Mouse (Mus musculus) right cerebral cortex, postnatal 25 days (tissue): ENCODE measurements around the gene Kcnq1.
A peak's percentile ranks its signal among the peaks of the same experiment; 100 is the strongest.

Experiments
- DNase-seq: peaks from one replicate; pipeline ENCODE4 v3.0.0; 2022

The Kcnq1 gene

DNA sequence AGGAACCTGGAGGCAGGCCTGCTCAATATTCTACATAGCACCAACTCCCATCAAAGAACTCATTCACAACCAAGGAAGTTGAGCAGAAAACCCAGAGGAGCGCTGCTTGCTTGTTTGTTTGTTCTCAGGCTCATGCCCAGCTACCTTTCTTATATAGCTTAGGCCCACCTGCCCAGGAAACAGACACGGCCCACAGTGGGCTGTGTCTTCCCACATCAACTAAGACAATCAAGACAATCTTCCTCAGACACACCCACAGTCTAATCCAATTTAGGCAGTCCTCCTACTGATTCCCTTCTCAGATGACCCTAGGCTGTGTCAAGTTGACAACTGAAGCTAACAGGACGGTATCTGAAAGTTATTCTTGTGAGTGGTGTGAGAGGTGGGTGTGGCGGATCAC, at the start of gene Kcnq1:
Gene Kcnq1 (plus strand): TSS at position 301 of the 400 bp plus-strand sequence.
- DNase-seq = no peak

DNA sequence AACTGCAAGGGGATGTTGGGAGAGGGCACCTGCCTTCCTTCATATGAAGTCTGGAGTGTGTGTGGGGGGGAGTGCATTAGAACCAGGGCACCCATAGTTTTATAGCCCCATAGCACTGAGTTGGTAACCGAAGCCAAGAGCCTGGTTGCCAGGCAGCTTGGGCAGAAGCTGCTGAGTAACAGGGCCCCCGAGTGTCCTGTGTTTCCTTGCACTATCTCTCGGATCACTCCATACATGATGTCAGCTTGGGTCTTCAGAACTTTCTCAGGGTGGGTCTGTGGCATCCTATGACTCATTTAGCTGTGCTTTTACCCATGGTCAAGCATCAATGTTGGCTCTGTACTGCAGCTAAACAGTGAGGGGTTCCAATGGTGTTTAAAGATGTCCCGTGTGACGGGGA, 49.1 kb upstream of the Kcnq1 start:
- DNase-seq = no peak

DNA sequence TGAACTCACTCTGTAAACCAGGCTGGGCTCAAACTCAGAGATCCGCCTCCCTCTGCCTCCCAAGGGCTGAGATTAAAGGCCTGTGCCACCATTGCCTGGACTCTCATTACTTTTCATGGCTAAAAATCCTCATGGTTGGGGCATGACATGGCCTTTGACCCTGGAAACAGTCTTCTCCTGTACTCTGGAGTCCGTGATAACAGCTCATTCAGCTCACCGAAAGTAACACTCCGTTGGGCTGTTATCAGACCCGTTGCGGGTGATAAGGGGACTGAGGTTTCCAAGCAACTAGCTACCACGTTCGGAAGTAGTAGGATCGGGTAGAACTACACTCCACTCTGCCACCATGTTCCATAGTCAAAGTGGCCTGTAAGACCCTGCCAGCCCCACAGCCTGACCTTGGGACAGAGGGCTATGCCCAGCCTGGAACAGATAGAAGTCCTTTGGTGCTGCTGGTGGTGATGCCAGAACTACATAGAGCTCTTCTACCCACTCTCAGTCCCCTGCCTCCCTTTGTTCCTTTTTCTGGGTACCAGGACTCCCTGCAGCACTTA, 48.4 kb upstream of the Kcnq1 start:
- no peak for DNase-seq

DNA sequence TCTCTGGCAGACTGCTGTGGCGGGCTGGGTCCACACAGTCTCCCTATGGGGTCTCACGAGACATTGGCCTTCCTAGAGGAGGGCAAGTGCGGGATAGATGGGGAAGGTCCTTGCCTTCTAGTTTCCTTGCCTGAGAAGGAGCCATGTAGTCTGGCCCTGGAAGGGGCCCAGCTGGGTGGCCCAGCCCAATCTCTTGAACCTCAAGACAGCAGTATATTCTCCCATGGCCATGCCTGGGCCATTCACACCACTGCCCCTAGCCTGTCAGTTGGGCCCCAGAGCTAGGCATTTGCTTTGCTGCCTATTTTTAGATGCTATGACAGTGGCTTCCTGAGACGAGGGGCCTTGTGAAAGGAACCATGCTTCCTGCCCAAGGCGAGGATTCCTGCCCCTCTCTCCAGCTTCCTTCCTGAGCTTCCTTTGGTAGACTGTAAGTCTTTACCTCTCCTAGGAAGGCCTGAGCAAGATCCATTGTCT, 47.9 kb upstream of the Kcnq1 start:
- DNase-seq = no peak

DNA sequence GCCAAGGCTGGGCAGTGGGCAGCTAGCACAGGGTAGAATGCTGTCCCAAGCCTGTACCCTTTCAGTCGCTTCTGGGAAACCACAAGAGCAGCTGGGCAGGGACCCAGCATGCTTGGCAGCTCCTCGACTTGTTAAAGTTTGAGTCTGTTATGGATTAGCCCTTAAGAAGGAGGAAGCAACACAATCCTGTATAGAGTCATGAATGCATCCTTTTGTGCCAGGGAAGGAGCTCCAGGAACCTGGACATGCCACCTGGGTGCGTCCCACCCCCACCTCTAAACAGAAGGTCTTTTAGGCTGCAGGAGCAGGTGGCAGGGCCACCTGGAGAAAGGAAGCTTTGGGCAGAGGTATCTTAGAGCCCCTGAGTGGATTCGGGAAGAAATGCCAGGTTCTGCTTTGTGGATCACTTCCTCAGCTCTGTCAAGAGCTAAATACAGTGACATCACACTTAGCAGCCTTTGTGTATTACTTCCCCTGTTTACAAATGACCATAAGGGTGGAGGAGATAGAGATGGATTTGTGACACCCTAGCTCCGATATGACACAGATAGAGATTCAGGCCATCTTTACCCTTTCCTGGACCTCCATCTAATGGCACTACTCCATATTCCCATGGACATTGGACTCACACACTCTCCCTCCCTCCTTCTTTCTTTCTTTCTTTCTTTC, 46.8 kb upstream of the Kcnq1 start:
- DNase-seq = no peak

DNA sequence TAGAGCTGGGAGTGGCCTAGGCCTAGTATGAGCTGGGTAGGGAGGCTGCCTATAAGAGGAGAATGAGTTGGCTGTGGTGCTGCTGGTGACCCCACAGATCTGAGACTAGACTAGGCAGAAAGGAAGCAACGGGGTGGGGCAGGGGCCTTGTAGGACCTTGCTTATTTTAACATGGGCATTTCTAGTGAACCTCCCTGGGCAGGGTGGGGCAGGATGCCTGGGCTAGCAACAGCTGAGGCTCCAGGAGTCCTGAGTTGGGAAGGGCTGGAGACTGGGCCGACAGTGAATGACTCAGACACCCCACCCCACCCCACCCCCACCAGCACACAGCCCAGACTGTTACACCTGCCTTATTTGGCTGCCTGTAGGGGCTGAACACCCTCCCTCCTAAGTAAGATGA, 43.5 kb upstream of the Kcnq1 start:
- no peak for DNase-seq

DNA sequence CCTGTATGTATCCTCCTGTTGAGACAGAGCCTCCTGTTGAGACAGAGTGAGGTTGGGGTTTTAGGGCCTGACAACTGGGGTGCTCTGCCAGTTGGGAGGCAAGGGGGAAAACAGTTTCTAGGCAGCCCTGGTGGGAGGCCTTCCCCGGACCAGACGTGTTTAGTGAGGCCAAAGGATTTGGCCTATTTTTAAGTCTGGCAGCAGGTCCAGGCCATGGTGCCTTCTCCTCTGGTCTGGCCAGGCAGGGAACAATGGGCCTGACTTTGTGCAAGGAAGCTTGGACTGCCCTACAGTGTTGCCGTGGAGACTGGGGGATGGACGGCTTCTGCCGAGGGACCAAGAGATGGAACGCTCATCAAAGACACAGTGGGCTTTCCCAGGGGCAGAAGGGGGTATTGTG, 41.9 kb upstream of the Kcnq1 start:
- DNase-seq = peak; percentile 30

DNA sequence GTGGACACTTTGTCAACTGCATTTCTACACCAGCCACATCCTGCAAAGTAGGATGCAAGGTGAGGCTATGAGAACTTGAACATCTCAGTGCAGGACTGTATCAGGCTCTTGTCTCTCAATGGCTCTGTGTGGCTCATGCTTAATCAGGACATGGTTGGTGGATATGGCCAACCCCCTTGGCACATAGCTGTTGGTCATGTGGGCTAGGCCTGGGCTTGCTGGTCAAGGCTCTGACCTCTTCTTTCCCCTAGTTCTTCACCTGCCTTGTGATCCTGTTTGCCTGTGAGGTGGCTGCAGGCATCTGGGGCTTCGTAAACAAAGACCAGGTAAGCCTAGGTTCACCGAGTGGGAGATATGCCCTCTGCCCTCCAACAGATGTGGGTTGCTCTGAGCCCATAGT, 40.5 kb upstream of the Kcnq1 start:
- DNase-seq = no peak

DNA sequence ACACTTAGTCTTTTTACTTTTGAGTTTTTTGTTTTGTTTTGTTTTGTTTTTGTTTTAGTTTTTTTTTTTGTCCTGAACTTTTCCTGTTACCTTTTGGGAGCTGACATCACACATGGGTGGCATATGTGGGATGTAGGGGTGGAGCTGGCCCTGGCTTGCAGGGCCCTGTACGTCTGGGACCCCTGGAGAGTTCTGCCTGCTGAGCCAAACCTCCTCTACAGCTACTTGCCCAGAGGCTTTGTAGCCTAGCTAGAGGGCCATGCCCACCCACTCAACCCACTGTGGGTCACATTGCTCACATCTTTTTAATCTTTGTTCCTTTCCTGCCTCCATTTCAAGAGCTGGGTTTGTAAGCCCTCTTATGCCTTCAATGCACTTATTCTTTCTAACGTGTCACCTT, 38.7 kb upstream of the Kcnq1 start:
- DNase-seq = no peak

DNA sequence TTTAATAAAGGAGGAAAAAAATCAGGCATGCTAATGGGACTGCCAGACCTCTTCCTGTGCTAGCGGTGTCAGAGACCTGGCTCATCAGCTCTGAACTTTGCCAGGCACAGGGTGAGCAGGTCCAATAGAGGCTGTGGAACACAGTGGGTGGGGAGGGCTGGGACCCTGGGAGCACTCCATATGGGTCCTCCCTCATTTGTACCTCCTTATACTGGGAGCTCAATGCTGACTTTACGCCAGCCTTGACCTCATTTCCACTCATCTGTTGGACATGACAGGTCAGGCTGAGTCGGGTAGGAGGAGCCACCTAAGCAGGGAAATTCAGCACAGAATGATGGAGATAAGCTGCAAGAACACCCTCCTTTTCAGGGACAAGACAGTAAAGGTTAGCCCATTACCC, 38.3 kb upstream of the Kcnq1 start:
- no peak for DNase-seq

DNA sequence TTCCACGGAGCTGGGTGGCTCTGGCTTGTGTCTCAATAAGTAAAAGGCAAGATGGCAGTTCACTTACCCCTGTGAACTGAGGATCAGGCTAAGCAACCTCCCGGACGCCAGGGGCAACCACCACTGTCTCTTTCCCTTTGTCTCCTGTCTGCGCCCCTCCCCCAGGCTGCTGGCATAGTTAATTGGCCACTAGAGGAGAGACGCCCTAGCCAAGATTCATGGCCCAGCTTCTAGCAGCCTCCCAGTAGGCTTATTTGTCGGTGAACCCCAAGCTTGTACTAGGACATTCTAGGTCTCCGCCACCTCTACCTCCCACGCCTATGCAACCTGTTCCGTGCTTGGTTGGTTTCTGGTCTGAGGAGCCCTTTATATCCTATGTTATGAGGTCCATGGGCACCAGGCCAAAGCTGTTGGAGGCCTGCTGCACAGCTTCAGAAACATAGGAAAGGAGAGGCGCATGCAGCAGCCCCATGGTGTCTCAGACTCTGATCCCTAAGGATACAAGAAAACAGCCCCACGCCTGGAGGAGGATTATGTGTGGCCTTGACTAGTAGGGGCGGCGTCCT, 37.8 kb upstream of the Kcnq1 start:
- no peak for DNase-seq

DNA sequence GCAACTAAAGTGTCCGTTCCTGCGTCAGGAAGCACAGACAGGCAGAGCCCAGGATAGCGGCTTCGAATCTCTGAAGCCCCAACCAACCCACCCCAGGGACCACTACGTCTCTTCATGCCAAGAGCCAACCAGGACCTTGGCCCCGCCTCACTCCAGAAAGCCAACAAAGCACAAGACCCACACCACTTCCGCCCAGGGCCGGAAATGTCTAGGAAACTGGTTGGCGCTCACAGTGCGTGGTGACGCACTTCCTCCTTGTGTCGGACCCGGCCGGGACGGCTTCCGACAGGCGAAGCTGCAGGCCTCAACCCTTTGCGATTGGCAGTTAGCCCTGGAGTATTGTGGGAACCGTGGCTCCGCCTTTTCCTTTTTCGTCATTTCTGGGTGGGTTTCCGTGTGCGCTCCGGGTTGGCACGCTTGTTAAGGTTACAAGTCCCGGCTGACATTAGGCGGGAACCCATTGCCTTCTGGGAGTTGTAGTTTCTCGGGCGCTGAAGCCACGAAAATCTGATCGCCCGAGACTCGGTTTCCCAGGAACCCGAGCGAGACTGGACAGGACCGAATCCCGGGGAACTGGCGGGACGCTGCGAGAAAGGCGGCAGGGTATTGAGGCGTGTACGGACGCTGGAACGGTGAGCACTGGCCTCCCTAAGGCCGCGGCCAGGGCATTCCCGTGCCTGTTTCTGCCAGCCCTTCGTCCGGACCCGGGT, 37.1 kb upstream of the Kcnq1 start, which contains the start of gene Tssc4:
Gene Tssc4 (plus strand): TSS at position 368 of the 710 bp plus-strand sequence.
- peak; percentile 98 for DNase-seq

DNA sequence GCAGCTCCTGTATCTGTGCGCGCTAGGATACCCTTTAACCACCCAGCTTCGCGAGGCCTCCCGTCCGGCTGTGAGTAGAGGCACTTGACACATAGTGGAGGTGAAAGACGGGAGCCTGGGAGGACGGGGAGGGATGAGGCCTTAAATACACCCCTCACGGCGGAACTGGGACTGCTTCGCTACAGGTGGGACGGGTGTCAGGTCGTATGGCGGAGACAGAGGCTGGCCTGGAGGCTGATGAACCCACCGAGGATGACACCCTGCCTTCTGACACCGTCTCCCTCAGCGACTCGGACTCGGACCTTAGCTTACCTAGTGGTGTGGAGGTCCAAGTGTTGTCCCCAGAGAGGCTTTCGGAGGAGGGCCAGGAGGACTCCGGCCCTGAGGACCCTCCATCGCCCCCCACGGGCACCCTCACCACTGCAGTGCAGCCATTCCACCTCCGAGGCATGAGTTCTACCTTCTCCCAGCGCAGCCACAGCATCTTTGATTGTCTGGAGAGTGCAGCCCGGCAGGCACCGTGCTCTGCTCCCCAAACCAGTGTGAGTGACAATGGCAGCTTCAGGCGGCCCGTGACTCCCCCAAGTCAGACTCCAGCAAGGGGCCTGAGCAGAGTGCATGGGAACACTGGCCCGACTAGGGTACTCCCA, 36.3 kb upstream of the Kcnq1 start:
- DNase-seq = no peak

DNA sequence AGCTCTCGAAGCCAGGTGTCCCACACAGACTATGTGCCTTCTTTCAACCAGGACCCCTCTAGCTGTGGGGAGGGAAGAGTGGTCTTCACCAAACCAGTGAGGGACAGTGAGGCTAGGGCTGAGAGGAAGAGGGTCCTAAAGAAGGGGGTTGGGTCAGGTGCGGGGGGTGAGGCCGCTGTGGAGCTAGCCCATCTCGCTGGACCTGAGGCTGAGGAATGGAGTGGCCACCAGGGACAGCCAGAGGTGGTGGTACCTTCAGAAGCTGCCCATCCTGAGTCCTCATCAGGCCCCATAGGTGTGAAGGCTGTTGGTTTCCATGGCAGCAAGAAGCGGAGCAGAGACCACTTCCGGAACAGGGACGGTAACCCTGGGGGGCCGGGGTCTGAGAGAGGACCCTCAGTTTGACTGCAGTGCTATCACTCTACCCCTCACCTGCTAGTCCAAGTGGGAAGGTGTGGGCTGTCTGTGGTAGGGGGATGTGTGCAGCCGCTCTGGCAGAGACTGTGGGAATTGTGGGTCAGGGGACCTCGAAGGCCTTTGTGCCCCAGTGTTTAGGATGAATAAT, 35.6 kb upstream of the Kcnq1 start:
- DNase-seq = no peak

DNA sequence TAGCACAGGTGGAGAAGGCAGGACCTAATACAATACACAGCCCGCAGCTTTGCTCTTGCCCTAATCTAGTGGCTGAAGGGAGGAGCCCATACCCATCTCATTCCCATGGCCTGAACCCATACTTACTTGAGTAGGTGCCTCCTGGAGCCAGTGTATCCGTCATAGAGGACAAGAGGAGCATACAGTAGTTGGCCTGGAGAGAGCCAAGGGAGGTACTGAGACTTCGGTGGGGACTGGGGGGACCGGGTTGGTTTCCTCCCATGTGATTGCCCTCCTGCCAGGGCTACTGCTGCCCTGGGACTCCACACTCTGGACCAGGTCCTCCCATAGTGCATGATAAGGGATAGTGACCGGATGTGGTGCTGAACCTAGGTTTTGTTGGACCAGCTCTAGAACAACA, 33.6 kb upstream of the Kcnq1 start:
- no peak for DNase-seq

DNA sequence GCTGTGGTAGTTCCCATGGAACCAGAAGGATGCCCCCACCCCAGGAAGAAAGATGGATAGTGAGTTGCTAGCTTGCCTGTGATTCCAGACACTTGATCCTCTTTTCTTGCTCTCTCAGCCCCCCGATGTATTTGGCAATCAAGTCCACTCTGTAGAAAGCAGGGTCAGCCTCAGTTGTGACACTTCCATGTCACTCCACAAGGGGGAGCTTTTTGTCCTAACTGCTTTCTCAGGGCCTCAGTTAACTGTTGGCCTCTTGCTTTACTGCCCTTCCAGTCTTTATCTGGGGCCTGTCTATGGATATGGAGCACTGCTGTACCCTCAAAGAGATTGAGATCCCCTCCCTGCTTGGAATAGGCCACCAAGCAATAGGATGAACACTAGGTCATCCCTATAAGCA, 33.1 kb upstream of the Kcnq1 start:
- no peak for DNase-seq

DNA sequence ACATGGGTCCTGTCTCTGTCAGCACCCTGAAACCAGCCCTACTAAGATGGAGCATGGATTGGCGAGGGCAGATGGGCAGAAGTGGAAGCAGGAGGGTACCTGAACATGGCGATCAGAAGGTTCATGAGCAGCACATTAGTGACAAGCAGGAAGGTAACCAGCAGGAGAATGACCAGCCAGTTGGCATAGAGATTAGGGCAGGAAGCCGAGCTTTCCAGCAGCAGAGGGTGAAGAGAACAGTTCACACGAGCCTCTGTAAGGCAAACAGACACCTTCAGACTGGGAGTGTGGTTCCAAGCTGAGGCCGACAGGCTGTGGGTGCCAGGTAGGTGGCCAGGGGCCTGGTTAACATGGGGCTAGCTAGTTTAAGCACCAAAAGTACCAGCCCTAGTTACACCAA, 30.8 kb upstream of the Kcnq1 start:
- no peak for DNase-seq

DNA sequence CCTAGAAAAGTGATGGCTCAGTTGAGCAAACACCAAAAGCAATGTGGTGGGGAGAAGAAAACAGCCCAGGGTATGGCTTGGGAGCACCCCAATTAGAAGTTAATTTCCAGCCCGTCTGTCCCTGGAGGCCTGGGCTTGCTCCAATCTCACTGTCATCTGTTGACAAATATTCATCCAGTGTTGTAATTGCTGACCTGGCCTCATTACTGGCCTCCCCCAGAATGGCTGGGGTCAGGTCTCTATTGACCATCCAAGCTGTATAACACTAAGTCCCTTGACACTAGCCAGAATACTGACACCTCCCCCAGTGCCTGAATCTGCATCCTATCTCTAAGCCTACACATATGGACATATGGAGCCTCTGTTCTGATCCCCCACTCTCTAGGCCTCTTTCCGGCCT, 28.8 kb upstream of the Kcnq1 start:
- no peak for DNase-seq

DNA sequence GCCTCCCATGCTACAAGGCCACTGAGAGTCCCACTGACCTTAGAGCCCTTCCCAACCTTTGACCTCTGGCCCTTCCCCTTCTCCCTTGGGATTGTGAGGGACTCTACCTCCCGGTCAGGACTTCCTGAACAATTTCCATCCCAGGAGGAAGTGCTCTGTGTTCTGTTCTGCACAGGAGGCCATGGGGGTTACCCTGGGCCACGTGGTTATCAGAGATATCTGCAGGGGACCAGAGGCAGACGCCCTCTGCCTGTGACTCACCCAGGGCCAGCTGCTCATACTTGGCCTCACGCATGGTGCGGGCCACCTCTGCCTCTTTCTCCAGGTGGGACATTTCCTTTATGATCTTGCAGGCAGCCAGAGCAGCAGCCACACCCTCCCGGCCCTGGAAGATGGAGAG, 24.1 kb upstream of the Kcnq1 start:
- DNase-seq = no peak

DNA sequence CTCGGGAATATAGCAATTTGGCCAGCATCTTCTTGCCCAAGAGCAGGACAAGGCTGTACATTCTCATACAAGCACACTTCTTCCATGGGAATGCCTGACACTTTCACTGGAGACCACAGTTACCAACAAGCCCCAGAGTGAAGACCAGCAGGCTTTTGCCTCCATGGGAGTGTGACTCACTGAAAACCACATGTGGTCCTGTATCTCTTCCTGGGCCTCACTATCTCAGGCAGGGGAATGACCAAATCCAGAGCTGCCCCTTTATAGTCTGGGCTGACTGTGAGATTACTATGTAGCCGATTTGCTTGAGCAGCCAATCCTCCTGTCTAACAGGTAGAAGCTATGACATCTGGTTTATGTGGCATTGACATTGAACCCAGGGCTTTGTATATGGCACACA, 22.5 kb upstream of the Kcnq1 start:
- no peak for DNase-seq

DNA sequence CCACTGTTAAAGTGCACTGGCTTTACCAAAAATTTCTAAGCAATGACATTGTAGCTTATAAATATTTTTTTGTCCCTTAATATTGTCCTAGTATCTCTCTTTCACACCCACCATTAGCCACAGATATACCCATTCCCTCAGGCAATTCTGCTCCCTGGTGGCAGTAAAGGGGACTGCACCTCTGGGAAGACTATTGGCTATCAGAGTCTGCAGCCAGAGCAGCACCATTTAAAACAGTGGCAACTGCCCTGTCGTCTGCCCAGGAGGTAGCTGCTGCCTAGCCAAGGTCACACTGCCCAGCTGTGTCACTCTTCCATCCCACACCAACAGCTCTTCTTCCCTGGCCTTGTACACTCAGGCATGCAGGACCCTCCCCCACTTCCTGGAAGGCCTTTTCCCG, 19.8 kb upstream of the Kcnq1 start:
- peak; percentile 24 for DNase-seq

DNA sequence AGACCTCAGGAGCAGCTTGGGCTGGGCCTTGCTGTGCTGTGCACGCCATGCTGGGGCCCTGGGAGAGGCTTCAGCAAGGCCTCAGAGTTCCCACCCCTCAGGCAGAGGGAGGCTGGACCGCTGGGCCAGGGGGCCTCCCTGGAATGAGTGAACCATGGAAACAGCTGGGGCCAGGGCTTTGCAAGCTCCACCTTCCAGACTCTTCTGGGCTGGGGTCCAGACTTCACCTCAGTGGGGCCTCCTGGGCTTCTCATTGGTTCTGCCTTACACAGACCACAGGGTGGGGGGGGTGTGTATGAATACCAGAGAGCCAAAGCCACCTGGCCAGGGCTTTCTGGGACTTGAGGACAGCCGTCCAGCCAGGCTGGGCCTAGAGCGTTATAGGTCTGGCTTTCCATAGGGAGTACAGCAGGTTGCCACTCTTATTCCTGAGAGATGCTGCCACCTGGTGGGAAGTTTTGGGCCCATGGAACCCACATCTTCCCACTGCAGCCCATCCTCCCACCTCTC, 19.0 kb upstream of the Kcnq1 start:
- DNase-seq = peak; percentile 25

DNA sequence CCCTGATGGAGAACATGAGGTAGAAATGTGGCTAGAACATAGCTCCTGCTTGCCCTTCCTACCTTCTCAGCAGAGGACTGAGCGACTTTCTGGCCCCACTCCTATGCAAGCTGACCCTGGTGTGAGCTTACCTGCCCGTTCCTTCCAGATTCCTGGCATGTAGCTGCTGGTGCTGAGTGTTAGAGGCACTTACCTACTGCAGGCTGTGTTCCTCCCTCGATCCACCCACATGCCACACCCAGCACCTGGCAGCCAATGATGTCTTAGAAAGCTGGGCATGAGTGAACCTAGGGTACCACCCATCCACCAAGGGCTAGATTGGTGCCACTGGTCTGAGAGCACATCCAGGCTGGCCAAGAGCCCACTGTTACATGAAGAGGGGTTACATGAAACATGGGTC, 12.3 kb upstream of the Kcnq1 start:
- DNase-seq = no peak
